Mouse (Mus musculus): Measurements from ENCODE around the gene Plxna1. TPM values are rescaled to one million over a fixed set of nuclear protein-coding genes. Genes with fewer than 3 reads are reported as not detected.

The Plxna1 gene
- polyA plus RNA-seq, 1 experiment from 2014 or later: 56.5 TPM

DNA sequence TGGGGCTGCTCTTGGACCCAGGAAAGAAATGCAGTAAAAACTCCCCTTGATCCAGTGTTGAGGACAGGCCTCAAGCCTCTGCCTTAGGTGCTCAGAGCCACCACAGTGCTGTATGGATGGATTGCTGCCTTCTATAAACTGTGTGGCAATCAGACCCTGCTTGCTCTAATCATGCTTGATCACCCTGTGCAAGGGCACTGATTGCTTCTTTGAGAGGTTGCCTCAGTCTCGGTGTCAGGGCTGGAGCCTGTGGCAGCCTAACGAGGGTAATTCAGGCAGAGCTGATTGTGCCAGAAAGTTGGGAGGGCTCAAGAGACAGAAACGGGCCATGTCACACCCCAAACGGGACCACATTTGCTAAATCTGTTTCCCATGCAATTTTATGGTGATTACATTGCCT, 47.2 kb downstream of the Plxna1 start:
- H3K4me1 ChIP-seq: peaks cover 11% of the 10 kb centered on the region
- H3K9me3 ChIP-seq: no peaks in the 10 kb centered on the region
- H3K4me2 ChIP-seq (replicated peaks): no peak overlapping the region
- ATAC-seq (ENCODE audit: low FRiP score, low read depth): no peak
- H3K4me3 ChIP-seq: no peak overlapping the region
- 62% methylated on average over 4 of the region's 4 CpGs for WGBS
- no peak overlapping the region for H3K9ac ChIP-seq (replicated peaks)
- peaks cover 43% of the 10 kb centered on the region for H3K36me3 ChIP-seq
- 0 out of 2 replicates have a peak overlapping the region, but pooled peaks have one; percentile 36 for H3K27ac ChIP-seq (replicated peaks)
- H3K27me3 ChIP-seq: no peaks in the 10 kb centered on the region

DNA sequence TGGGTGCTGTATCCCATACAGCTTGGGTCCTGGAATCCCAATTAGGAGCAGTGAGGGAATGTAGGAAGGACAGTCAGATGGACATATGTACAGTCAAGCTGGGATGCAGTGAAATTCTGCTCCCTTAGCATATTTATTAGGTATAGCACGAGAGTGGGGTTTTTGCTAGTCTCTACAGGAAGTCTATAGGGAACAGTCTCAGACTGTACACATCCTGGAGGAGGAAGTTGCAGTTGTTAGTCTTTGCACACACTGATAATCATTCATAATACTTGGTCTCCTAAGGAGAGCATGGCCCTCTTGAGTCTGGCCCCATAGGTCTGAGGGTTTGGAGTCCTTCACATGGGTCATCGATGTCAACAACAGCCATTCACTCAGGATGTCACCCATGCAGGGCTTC, 50.9 kb downstream of the Plxna1 start:
- no peak for ATAC-seq (ENCODE audit: low FRiP score, low read depth)
- Histone ChIP-seq H3K4me3 (no peak overlapping the region), H3K27ac (replicated peaks) (no peak overlapping the region), H3K4me2 (replicated peaks) (no peak overlapping the region), H3K9ac (replicated peaks) (no peak overlapping the region), H3K36me3 (peaks cover 6% of the 10 kb centered on the region; the same call in 1 of the 2 replicates), H3K27me3 (no peaks in the 10 kb centered on the region), H3K9me3 (no peaks in the 10 kb centered on the region), H3K4me1 (peaks cover 14% of the 10 kb centered on the region)
- WGBS: 76% methylated on average over 2 of the region's 2 CpGs

- 20% methylated on average over 9 of the region's 9 CpGs for WGBS
These were observed 52.2 kb downstream of the Plxna1 start for GRCm38 (mm10) chr6:89310236-89310635.

DNA sequence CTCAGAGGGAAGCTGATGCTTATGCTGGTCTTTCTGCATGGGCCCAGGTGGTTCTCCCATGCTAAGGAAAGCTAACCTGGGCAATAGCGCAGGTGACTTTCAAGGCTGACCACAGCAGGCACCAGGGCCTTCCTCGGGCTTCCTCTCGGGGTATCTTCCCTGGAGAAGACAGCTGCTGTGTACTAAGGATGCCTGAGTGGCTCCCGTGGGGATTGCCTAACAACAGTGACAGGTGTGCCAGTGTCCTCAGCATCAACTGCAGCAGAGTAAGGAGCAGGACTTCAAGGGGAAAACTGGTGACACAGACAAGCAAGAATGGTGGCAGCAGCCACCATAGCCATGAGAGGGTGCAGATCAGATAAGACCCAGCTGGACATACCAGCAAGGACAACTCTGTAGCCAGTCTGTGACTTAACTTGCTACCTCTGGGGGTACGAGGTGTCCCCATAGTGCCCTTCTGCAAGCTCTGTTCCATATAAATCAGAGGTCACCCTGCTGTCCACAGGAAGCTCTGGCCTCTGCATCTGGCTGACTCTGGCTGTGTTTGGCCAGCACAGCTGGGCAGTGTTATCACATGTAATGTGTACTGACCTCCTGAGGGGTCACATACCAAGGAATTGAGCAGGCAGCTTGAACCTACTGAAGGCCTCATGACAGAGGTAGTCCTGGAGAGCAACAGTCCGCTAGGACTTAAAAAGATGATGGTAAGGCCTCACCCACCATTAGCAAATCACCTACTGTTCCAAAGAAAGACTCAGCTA, 54.0 kb downstream of the Plxna1 start:
- no peak overlapping the region for H3K27ac ChIP-seq (replicated peaks)
- H3K4me3 ChIP-seq: no peak overlapping the region
- ATAC-seq (ENCODE audit: low FRiP score, low read depth): no peak
- no peaks in the 10 kb centered on the region for H3K36me3 ChIP-seq
- H3K27me3 ChIP-seq: no peaks in the 10 kb centered on the region
- H3K4me2 ChIP-seq (replicated peaks): no peak overlapping the region
- H3K4me1 ChIP-seq: peaks cover 14% of the 10 kb centered on the region
- no peak overlapping the region for H3K9ac ChIP-seq (replicated peaks)
- WGBS: 87% methylated on average over 6 of the region's 6 CpGs
- H3K9me3 ChIP-seq: 0 out of 2 replicates have a peak, but pooled peaks cover 3% of the 10 kb centered on the region

More at GRCm38 (mm10) chr6:89310236-89310635, 52.2 kb downstream of the Plxna1 start:
- Histone ChIP-seq H3K27me3 (no peaks in the 10 kb centered on the region), H3K36me3 (no peaks in the 10 kb centered on the region), H3K4me1 (peaks cover 14% of the 10 kb centered on the region), H3K9ac (replicated peaks) (no peak overlapping the region), H3K9me3 (0 out of 2 replicates have a peak, but pooled peaks cover 3% of the 10 kb centered on the region), H3K4me2 (replicated peaks) (no peak overlapping the region), H3K27ac (replicated peaks) (no peak overlapping the region), H3K4me3 (no peak overlapping the region)
- ATAC-seq (ENCODE audit: low FRiP score, low read depth): no peak

DNA sequence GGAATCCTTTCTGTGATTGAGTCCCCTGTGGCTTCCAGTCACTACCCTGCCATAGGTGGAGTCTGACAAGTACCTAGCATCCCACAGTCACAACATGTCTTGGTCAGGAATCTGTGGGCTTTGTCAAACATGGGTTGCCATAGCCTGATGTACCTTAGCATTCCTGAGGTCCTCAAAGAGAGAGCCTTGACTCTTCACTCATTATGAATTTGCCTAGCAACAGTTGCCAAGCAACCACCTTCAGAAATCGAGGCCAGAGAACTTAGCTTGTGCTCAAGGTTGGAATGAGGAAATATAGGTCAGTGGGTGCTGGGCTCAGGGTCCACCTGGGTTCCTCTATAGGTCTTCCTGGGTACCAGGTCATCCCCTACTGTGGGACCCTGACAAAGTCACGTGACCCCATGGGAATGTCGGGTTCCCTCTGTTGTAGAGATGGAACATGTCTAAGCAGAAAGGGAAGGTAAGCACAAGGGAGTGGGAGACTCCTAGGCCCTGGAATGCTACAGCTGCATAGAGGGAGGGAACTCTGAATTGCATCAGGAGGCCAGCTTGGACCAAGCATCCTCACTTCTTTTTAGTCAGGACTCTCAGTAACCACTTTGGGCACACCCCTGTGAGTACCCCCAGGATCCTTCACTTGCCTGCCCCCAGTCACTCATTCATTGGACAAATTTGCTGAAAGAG, 57.9 kb downstream of the Plxna1 start:
- Histone ChIP-seq H3K9me3 (0 out of 2 replicates have a peak, but pooled peaks cover 3% of the 10 kb centered on the region), H3K27ac (replicated peaks) (no peak overlapping the region), H3K27me3 (peaks cover 8% of the 10 kb centered on the region; the same call in 1 of the 2 replicates), H3K9ac (replicated peaks) (no peak overlapping the region), H3K4me1 (no peaks in the 10 kb centered on the region), H3K4me3 (no peak overlapping the region), H3K4me2 (replicated peaks) (no peak overlapping the region), H3K36me3 (no peaks in the 10 kb centered on the region)
- WGBS: 66% methylated on average over 3 of the region's 3 CpGs
- no peak for ATAC-seq (ENCODE audit: low FRiP score, low read depth)

DNA sequence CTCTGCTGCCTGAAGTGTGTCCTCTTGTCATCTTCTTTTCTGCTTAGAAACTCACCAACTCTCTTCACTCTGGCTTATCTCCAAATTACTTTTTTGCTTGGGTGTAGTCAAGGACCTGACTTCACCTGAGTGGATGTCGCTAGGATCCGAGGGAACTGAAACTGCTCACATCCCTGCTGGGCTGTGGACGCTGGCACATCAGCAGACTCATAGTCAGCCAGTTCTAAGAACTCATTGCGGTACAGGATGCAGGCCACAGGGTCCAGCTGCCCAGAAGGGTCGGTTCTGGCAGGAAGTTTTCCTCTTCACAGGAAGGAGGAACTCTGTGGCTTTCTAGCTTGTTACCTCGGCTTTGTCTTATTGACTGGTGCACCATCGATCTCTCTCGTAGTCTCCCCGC, 62.6 kb downstream of the Plxna1 start:
- Histone ChIP-seq H3K9me3 (no peaks in the 10 kb centered on the region), H3K4me2 (replicated peaks) (no peak overlapping the region), H3K27ac (replicated peaks) (no peak overlapping the region), H3K27me3 (peaks cover 27% of the 10 kb centered on the region), H3K36me3 (no peaks in the 10 kb centered on the region), H3K9ac (replicated peaks) (no peak overlapping the region), H3K4me1 (peaks cover 5% of the 10 kb centered on the region), H3K4me3 (no peak overlapping the region)
- WGBS: 85% methylated on average over 9 of the region's 9 CpGs
- no peak for ATAC-seq (ENCODE audit: low FRiP score, low read depth)

DNA sequence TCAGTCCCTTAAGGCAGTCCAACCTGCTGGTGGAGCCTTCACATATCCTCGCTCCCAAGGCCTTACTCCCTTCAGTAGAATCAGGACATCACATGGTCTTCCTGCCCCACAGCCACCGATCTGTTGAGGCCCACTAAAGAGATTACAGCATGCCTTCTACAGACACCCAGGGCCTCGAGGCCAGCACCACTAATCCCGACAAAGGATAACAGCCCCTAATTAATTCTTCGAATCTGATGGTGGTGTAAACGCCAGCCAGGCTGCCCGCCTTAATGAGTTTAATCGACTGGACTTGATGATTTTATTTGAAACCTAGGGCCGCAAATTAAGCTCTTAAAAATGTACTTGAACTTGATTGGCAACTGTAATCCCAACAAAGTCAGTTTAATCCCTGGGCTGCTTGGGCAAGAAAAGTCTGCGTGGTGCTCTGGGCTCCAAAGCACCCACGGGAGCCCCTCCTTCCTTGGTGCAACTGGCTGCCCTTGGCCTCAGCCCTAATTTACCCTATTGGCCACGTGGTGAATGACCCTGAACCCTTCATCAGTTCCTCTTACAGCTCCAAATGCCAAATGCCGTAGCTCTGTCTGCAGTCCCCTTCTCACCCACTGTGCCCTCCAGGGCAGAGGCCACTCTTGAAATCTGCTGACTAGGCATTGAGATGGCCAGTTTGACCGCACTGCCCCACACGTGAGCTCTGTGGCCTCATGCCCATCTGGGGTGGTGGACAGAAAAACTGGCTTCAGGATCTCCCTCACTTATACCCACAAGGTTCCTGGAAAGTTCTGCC, 65.3 kb downstream of the Plxna1 start:
- H3K4me1 ChIP-seq: peaks cover 7% of the 10 kb centered on the region
- H3K9me3 ChIP-seq: no peaks in the 10 kb centered on the region
- H3K9ac ChIP-seq (replicated peaks): no peak overlapping the region
- H3K27ac ChIP-seq (replicated peaks): no peak overlapping the region
- H3K4me3 ChIP-seq: no peak overlapping the region
- peaks cover 38% of the 10 kb centered on the region for H3K27me3 ChIP-seq
- H3K36me3 ChIP-seq: no peaks in the 10 kb centered on the region
- no peak overlapping the region for H3K4me2 ChIP-seq (replicated peaks)
- WGBS: 34% methylated on average over 15 of the region's 15 CpGs
- peak; percentile 72 for ATAC-seq (ENCODE audit: low FRiP score, low read depth)

GRCm38 (mm10) chr6:89296001-89296709, 66.3 kb downstream of the Plxna1 start:
- Histone ChIP-seq H3K4me3 (no peak overlapping the region), H3K4me2 (replicated peaks) (no peak overlapping the region), H3K9ac (replicated peaks) (no peak overlapping the region), H3K36me3 (no peaks in the 10 kb centered on the region), H3K4me1 (peaks cover 16% of the 10 kb centered on the region), H3K27ac (replicated peaks) (no peak overlapping the region), H3K9me3 (no peaks in the 10 kb centered on the region), H3K27me3 (peaks cover 38% of the 10 kb centered on the region)
- whole genome bisulfite sequencing: 93% methylated on average over 8 of the region's 8 CpGs
- ATAC-seq (ENCODE audit: low FRiP score, low read depth): no peak

- Histone ChIP-seq H3K4me3 (no peak overlapping the region), H3K4me1 (peaks cover 22% of the 10 kb centered on the region), H3K36me3 (no peaks in the 10 kb centered on the region), H3K27me3 (peaks cover 31% of the 10 kb centered on the region), H3K9ac (replicated peaks) (no peak overlapping the region), H3K4me2 (replicated peaks) (no peak overlapping the region), H3K27ac (replicated peaks) (no peak overlapping the region), H3K9me3 (no peaks in the 10 kb centered on the region)
- no peak for ATAC-seq (ENCODE audit: low FRiP score, low read depth)
- 71% methylated on average over 1 of the region's 1 CpGs for WGBS
These were observed 67.8 kb downstream of the Plxna1 start for GRCm38 (mm10) chr6:89294621-89295020.

GRCm38 (mm10) chr6:89291494-89291893, 70.9 kb downstream of the Plxna1 start:
- Histone ChIP-seq H3K4me1 (peaks cover 24% of the 10 kb centered on the region), H3K9me3 (no peaks in the 10 kb centered on the region), H3K27me3 (peaks cover 22% of the 10 kb centered on the region; the same call in 1 of the 2 replicates), H3K4me3 (no peak overlapping the region), H3K9ac (replicated peaks) (no peak overlapping the region), H3K27ac (replicated peaks) (no peak overlapping the region), H3K4me2 (replicated peaks) (no peak overlapping the region), H3K36me3 (no peaks in the 10 kb centered on the region)
- 12% methylated on average over 7 of the region's 7 CpGs for WGBS
- peak; percentile 45; the same call in 1 of the 2 replicates for ATAC-seq (ENCODE audit: low FRiP score, low read depth)

- Histone ChIP-seq H3K27ac (replicated peaks) (no peak overlapping the region), H3K4me3 (no peak overlapping the region), H3K27me3 (peaks cover 11% of the 10 kb centered on the region; the same call in 1 of the 2 replicates), H3K4me1 (peaks cover 30% of the 10 kb centered on the region), H3K9me3 (peaks cover 4% of the 10 kb centered on the region; the same call in 1 of the 2 replicates), H3K36me3 (no peaks in the 10 kb centered on the region), H3K9ac (replicated peaks) (no peak overlapping the region), H3K4me2 (replicated peaks) (no peak overlapping the region)
- ATAC-seq (ENCODE audit: low FRiP score, low read depth): no peak
- 31% methylated on average over 6 of the region's 6 CpGs for WGBS
These were observed 74.3 kb downstream of the Plxna1 start for GRCm38 (mm10) chr6:89288156-89288555.
